Mouse (Mus musculus): ENCODE data around the gene Obox5.

The Obox5 gene

DNA sequence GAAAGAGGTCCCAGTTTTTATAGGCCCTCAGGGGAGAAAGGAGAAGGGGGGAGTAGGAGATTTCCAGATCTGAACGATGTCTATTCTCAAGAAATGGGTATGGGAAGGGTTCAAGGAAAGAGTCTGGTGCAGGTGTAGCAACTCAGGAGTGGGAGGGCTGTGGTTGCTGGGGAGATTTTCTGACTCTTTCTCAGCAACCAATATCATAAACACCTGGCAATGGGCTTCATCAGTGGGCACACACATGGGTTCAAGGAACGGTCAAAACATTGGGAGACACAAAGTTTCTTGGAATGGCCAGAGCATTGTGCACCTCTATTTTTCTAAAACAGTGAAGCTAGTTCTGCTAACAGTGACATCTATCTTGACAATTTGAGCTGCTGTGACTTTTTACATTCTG lies at the start of gene Obox5:
Gene Obox5 (plus strand): TSS at position 301 of the 400 bp plus-strand sequence.
- in situ Hi-C loops (cut with MboI, MseI), result loop anchor here (5.0 kb wide), 1 partner anchor 213 kb away; no protein-coding TSS in a partner anchor

DNA sequence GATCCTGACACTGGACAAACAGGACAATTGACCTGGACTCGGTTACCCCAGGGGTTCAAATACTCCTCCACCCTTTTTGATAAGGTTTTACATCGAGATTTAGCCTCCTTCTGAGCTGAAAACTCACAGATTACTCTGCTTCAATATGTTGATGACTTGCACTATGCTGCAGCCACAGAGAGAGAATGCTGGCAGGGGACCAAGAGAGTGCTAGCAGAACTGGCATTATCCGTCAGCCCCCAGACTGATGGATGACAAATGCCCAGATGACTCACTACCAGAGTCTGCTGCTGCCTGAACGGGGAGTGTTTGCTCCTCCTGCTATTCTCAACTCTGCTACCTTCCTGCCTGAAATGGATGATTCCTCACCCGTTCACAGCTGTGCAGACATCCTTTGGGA lies 635 bp upstream of the Obox5 start:
- in situ Hi-C loops (cut with MboI, MseI), result loop anchor here (5.0 kb wide), 1 partner anchor 212 kb away; no protein-coding TSS in a partner anchor
